14 mouse cellular contexts compared by ENCODE assay signal in genomic region chr14:25243289-25243688, GRCm38 (mm10).
A peak's percentile ranks its signal among the peaks of the same experiment; 100 is the strongest.
DNase-seq lines count a peak whose midpoint lies in the region; ATAC-seq lines count a peak whose summit lies in the region.
"Had no signal": no experiment of that assay in that cellular context is flagged by ENCODE, and none has a peak within 500 bp of the region (broad histone marks: within the 10 kb centered on the region; RNA-seq: fewer than 3 reads in every experiment).

No protein-coding gene starts in this region.

- no peak for DNase-seq in midbrain, embryonic 11.5 days (ENCODE audit: low spot score, missing footprints)
- peak; percentile 41 for DNase-seq in kidney, postnatal 14 days
- no peak for DNase-seq in spleen, adult 12 weeks (ENCODE audit: low spot score)
- no peak for DNase-seq in cerebellum, postnatal 36 days
- DNase-seq: adrenal gland, postnatal 10 days; cerebellum, adult 18-20 months; heart, adult 18-20 months; liver; right cerebral cortex, adult 18-20 months had no signal

- 0 out of 2 replicates have a peak overlapping the region, but pooled peaks have one; percentile 10 for H3K9ac ChIP-seq in heart, embryonic 13.5 days
- no peak overlapping the region for H3K9ac ChIP-seq in heart, embryonic 12.5 days
- no peak overlapping the region for H3K9ac ChIP-seq in midbrain, embryonic 12.5 days (replicated peaks)
- no peak overlapping the region for H3K9ac ChIP-seq in midbrain, embryonic 11.5 days (ENCODE audit: low read length)
- no peak overlapping the region for H3K9ac ChIP-seq in neural tube, embryonic 15.5 days (replicated peaks)

- no peaks in the 10 kb centered on the region for H3K27me3 ChIP-seq in heart, embryonic 13.5 days (replicated peaks)
- no peaks in the 10 kb centered on the region for H3K27me3 ChIP-seq in heart, embryonic 12.5 days (replicated peaks)
- H3K27me3 ChIP-seq in midbrain, embryonic 12.5 days = no peaks in the 10 kb centered on the region
- no peaks in the 10 kb centered on the region for H3K27me3 ChIP-seq in midbrain, embryonic 11.5 days (ENCODE audit: control insufficient read depth, insufficient read depth, low read length)
- H3K27me3 ChIP-seq in neural tube, embryonic 15.5 days (replicated peaks) = no peaks in the 10 kb centered on the region

- peaks cover 19% of the 10 kb centered on the region for H3K4me1 ChIP-seq in heart, embryonic 13.5 days
- H3K4me1 ChIP-seq in heart, embryonic 12.5 days (replicated peaks) = peaks cover 12% of the 10 kb centered on the region
- H3K4me1 ChIP-seq in midbrain, embryonic 12.5 days = peaks cover 15% of the 10 kb centered on the region
- no peaks in the 10 kb centered on the region for H3K4me1 ChIP-seq in midbrain, embryonic 11.5 days (ENCODE audit: control insufficient read depth, insufficient read depth, low read length)
- H3K4me1 ChIP-seq in neural tube, embryonic 15.5 days = peaks cover 27% of the 10 kb centered on the region

- H3K36me3 ChIP-seq in heart, embryonic 13.5 days = no peaks in the 10 kb centered on the region
- H3K36me3 ChIP-seq in heart, embryonic 12.5 days = no peaks in the 10 kb centered on the region
- H3K36me3 ChIP-seq in midbrain, embryonic 12.5 days = no peaks in the 10 kb centered on the region
- no peaks in the 10 kb centered on the region for H3K36me3 ChIP-seq in midbrain, embryonic 11.5 days (ENCODE audit: control insufficient read depth, insufficient read depth, low read length)
- H3K36me3 ChIP-seq in neural tube, embryonic 15.5 days = no peaks in the 10 kb centered on the region

- no peaks in the 10 kb centered on the region for H3K9me3 ChIP-seq in heart, embryonic 13.5 days
- H3K9me3 ChIP-seq in heart, embryonic 12.5 days (replicated peaks) = no peaks in the 10 kb centered on the region
- H3K9me3 ChIP-seq in midbrain, embryonic 12.5 days = no peaks in the 10 kb centered on the region
- H3K9me3 ChIP-seq in midbrain, embryonic 11.5 days (ENCODE audit: control insufficient read depth, low read length) = no peaks in the 10 kb centered on the region
- no peaks in the 10 kb centered on the region for H3K9me3 ChIP-seq in neural tube, embryonic 15.5 days (replicated peaks)

- WGBS in heart, embryonic 13.5 days = 19% methylated on average over 4 of the region's 4 CpGs
- WGBS in heart, embryonic 12.5 days = 20% methylated on average over 4 of the region's 4 CpGs
- 50% methylated on average over 4 of the region's 4 CpGs for WGBS in midbrain, embryonic 12.5 days
- 46% methylated on average over 4 of the region's 4 CpGs for WGBS in midbrain, embryonic 11.5 days
- 0% methylated on average over 4 of the region's 4 CpGs for whole genome bisulfite sequencing in neural tube, embryonic 15.5 days

- peak overlapping the region; percentile 43 for H3K27ac ChIP-seq in heart, embryonic 13.5 days (replicated peaks)
- H3K27ac ChIP-seq in heart, embryonic 12.5 days (ENCODE audit: poor library complexity, severe bottlenecking) = no peak overlapping the region
- peak overlapping the region; percentile 49; the same call in 1 of the 2 replicates for H3K27ac ChIP-seq in midbrain, embryonic 12.5 days (replicated peaks)
- H3K27ac ChIP-seq in midbrain, embryonic 11.5 days (ENCODE audit: low read depth, low read length) = no peak overlapping the region
- peak overlapping the region; percentile 68 for H3K27ac ChIP-seq in neural tube, embryonic 15.5 days (replicated peaks)

- ATAC-seq in heart, embryonic 13.5 days (ENCODE audit: extremely low read depth, insufficient number of reproducible peaks, low FRiP score, low TSS enrichment) = no peak
- ATAC-seq in heart, embryonic 12.5 days (ENCODE audit: insufficient number of reproducible peaks, low FRiP score) = no peak
- ATAC-seq in midbrain, embryonic 12.5 days (ENCODE audit: low FRiP score, low read depth) = no peak
- no peak for ATAC-seq in midbrain, embryonic 11.5 days (ENCODE audit: low FRiP score)
- ATAC-seq in neural tube, embryonic 15.5 days (ENCODE audit: low FRiP score) = peak; percentile 82

- H3K4me2 ChIP-seq in heart, embryonic 13.5 days = peak overlapping the region; percentile 19
- H3K4me2 ChIP-seq in heart, embryonic 12.5 days = no peak overlapping the region
- no peak overlapping the region for H3K4me2 ChIP-seq in midbrain, embryonic 12.5 days (replicated peaks)
- no peak overlapping the region for H3K4me2 ChIP-seq in midbrain, embryonic 11.5 days
- H3K4me2 ChIP-seq in neural tube, embryonic 15.5 days = peak overlapping the region; percentile 19

- no peak overlapping the region for H3K4me3 ChIP-seq in heart, embryonic 13.5 days
- no peak overlapping the region for H3K4me3 ChIP-seq in heart, embryonic 12.5 days
- no peak overlapping the region for H3K4me3 ChIP-seq in midbrain, embryonic 12.5 days
- no peak overlapping the region for H3K4me3 ChIP-seq in midbrain, embryonic 11.5 days (ENCODE audit: low read depth, low read length)
- H3K4me3 ChIP-seq in neural tube, embryonic 15.5 days (replicated peaks) = no peak overlapping the region
- H3K4me3 ChIP-seq: erythroblast, embryonic 14.5 days had no signal

Comparison
In these comparisons a context has a peak if more than half of its experiments do, and no peak if none do; other contexts are left out.
1. H3K27ac ChIP-seq: peak in heart, embryonic 13.5 days (single experiment), midbrain, embryonic 12.5 days (single experiment) and neural tube, embryonic 15.5 days (single experiment); none in heart, embryonic 12.5 days (single experiment) and midbrain, embryonic 11.5 days (single experiment).
2. H3K4me2 ChIP-seq: peak in heart, embryonic 13.5 days (single experiment) and neural tube, embryonic 15.5 days (single experiment); none in heart, embryonic 12.5 days (single experiment), midbrain, embryonic 12.5 days (single experiment) and midbrain, embryonic 11.5 days (single experiment).